Mouse (Mus musculus) left cerebral cortex, adult 9 months (tissue): ENCODE data around the gene Dip2b.

ENCODE experiments used
- DNase-seq, 2 experiments: peaks; one replicate each; pipeline ENCODE4 v3.0.0; 2022; ENCODE audit warnings: low spot score in 2 of 2

Dip2b gene

DNA sequence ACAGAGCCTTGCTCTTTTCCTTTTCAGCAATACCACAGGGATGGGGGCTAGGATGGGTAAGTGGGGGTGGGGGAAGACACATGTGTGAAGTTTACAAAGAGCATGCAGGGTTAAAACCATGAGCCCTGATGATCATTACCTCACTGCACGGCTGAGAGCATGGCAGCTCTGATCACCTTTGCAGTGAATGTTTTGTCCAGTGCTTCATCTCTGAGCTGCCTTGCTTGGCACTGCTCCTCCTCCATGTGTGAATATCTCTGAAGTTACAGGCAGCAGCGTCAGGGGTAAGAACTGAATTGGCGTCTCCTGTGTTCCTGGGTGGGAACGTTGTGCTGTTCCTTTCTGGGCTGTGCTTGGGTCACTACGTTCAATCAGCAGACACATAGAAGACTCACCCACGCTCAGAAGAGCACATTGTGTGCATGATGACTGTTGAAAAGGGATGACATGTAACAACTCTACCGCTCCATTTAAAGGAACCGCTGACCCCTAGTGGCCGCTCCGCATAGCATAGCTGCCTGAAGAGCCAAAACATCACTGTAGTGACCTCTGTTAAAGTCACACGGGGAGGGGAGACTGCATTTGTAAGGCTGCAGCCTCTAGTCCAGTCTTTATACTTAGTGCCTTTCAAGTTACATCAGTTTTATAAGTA, 88.1 kb downstream of the Dip2b start:
- peak in 1 of 2 experiments; percentile 89 for DNase-seq

DNA sequence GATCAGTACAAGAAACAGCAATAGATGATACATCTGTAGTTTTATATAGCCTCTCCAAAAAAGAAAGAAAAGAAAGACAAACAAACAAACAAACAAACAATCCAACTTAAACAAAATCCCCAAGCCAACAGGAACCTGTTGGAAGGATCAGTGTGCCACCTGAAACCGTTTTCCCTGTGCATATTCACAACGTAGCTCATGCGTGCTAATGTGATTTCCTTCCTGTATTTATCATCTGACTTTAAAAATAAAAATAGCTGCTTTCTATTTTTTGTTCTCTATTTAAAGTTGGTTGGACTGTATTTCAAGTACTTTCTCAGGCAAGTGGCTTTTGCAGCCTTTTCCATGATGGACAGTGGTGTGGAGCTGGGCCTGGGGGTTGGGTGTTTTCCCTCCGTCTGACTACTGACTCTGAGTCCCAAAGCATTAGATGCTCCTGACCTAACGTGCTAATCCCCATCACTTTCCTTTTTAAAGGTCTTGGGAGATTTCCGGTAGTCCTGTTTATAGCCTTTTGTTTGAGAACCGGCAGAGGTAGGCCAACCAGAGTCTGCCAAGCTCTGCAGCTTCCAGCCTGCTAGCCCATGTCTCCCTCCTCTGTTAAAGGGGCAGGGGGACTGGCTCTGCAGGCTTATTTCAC, 90.8 kb downstream of the Dip2b start:
- no peak for DNase-seq

DNA sequence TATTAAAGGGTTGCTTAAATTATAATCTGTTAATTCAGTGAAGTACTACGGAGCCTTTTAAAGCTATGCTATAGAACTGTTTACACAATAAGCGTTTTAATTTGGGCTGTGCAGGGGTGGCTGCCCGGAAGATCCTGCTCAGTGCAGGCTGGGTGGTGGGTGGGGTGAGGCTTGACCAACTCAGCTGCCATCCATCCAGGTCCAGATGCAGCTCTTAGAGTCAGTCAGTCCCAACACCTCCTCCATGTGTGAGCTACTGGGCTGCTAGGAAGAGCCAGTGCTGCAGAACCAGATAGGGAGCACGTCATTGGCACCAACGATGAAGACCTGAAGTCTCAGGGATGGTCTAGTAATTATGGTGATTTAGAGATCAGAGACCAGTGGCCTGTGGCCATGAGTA, 101.2 kb downstream of the Dip2b start:
- DNase-seq, result no peak

DNA sequence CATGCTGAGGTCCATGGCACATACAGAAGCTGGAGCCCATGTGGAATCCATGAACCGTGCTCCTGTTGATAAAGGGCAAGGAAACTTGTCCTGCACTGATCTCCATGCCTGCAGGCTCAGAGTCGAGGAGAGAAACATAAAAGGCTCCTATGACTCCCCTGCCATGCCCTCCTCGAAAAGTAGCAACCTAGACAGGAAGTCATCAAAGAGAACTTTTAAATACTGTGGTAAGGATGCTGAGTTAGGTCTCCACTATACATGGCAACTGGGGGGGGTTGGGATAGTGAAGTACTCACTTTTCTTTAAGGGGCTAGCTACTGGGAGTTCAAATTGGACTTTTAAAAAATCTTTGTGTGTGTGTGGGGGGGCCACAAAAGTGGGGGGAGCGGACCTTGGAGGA, 102.0 kb downstream of the Dip2b start:
- no peak for DNase-seq

DNA sequence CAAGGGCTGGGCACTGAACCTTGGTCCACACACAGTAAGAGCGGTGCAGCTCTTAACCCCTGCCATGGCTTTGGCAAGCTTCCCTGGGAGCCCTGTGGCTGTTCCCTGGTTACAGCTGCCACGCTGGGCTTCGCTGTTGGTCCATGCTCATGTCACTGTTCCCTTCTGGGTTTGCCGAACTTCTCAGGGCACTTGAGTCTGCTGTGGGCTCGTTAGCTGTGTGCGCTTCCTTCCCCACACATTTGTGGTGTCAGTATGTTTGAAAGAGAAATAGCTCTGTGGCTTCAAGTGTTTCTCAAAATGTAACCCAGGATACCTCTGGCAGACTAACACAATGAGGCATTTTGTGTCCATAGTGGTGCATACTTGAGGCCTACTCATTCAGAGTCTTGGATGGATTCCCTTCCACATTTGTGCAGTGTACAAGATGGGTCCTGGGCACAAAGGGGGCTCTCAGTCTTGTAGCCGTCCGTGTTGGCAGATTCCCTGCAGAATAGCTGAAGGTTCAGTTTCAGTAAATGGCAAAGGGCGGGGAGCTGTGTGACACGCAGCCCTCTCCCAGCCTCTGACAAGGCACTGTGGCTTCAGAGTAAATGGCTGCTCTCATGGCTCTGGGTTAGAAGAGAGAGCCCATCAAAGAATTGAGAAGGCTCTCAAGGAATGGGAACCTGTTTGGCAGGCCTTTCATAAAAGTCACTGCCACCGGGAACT, 104.8 kb downstream of the Dip2b start:
- peak in 1 of 2 experiments; percentile 44 for DNase-seq

DNA sequence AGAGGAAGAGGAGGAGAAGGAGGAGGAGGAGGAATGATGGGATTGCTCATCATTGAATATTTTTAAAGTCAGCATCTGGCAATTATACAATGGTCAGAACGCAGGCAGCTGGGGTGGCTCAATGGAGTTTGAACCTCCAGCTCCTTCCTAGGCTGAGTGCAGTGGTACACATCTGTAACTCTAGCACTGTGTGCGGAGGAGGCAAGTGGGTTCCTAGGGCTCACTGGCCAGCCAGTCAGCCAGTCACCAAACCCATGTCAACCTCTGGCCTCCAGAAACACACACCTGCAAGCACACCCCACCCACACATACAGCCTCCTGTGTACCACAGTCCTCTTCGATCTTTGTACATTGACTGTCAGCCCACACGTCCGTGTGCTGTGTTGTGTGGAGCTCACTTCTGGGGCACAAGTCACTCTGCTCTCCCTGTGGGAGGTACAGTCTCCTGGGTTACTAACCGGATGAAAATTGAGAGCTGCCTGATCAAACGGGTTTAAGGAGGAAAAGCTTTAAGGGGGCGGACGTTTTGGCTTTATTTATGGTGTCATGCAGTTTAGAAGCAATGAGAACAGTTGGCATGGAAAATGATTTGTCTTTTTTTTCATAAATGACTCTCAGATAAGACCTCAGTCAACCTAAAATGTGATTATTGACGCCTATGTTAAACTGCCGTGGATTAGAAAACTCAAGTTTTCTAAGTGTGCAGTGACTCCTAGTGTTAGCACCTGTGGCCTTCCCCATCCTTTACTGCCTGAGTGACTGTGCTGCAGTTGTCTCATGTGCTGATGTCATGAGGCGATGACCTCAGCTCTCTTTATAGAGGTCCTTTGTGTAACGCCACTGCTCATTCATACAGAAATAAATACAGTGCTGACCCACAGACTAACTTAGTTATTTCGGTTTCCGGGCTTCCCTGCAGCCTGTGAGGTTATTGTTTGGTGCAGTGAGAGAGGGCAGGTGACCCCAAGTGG, 106.7 kb downstream of the Dip2b start:
- DNase-seq, result no peak

DNA sequence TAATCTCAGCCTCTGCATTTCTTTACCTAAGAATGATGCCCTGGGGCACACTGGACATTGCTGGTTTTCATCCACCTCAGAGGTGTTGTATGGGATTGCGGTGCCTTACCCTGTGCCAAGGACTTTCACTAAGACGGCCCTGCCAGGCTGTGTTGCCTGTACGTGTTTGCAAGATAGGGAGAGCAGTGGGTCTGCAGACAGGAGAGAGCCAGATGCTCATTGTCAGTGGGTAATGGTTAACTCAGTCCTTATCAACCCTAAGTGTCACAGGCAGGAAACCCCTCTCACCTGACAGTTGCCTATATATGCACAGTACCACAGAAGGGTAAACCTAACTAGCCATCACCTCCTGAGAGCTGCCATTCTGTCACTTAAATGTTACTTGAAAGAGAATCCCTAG, 107.5 kb downstream of the Dip2b start:
- DNase-seq, result no peak

DNA sequence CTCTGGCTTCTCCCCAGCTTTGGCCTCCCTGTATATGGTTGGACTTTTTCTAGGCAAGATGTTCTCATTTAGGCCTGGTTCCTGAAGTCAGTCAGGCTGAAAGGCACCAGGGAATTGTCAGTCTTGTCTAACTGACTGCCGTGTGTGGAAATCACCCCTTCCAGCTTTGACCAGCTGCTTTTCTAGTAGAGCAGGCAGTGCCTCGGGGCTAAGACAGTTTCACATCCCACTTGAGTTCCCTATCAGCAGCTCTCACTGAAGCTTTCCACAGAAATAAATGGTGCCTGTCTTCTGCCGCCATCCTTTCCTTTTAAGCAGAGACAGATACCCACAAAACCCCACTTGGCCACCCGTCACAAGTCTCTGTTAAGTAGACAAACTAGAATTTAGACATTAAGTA, 112.1 kb downstream of the Dip2b start:
- DNase-seq, result no peak

DNA sequence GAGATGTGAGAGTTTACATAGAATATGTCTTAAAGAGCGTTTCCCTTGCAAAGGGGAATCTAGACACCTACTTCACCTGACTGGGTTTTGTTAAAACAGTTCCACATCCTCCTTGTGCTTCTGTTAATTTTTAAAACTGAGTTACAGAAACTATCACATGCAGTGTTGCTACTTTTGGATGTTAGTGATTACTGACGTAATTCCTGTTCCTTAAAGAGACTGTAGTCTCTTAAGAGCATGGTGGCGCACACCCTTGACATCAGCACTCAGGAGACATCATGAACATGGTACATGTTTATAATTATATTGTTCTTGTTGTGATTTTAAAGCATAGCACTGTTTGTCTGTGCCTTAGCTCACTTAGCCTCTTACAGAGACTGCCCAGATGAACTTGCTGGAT, 113.9 kb downstream of the Dip2b start:
- no peak for DNase-seq

DNA sequence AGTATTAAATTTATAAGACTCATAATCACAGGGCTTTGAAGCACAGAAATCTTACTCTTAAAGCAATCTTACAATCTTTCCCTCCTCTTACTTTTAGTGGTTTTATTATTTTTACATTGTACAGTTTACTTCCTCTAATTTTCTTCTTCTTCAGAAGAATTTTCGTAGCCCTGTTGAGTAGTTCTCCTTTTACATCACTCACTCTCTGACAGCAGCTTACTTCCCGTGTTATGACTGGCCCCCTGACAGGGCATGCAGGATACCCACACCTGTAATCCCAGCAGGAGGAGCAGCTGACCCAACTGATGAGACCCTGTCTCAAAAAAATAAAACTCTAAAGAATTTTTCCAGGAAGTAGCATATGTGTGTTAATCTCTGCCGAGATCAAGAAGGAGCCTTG, 114.6 kb downstream of the Dip2b start:
- no peak for DNase-seq

DNA sequence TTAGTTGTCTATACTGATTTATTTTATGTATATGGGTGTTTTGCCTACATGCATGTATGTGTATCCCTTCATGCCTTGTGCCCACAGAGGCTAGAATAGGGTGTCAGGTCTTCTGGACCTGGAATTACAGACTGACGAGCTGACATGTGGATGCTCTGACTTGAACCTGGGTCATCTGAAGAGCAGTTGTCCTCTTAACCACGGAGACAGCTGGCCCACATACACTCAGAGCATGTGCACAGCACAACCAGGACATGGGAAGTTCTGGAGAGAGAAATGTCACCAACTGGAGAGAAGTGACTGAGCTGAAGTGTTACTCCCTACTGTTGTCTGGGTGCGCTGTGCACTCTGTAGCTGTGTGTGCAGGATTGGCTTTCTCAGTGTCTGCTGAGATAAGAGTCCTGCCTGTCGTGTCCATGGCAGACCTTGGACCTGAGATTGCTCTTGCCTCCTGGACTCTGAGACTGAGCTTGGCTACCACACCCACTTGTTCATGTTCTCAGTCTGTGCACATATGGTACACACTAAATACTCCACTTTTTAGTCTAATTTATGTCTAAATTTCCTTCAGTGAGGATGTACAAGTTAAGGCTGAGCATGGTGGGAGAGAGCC, 117.7 kb downstream of the Dip2b start:
- DNase-seq, result no peak

DNA sequence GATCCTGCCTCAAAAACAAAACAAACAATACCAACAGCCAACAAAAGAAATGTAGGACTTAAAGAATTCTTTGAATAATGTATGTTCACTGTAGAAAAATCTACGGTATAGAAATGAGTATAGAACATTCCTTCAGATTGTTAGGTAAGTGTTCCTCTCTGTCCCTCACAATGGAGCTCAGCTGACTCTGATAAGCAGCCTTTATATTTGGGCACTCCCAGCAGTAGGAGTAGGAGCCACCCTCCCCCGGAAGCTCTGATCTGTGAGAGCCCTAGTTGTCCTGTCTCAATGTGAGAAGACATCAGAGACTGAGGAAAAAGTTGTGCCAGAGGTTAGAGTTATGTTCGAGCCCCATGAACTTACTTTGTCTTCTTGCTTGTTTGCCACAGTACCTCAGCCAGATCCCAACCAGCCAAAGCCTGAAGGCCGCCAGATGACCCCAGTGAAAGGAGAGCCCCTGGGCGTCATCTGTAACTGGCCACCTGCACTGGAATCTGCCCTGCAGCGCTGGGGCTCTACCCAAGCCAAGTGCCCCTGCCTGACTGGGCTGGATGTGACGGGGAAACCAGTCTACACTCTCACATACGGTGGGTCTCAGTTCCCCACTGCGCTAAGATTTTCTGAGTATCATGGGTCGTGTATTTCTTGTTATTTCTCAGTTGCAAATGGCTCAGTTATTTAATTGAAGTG, 118.5 kb downstream of the Dip2b start:
- DNase-seq, result no peak

DNA sequence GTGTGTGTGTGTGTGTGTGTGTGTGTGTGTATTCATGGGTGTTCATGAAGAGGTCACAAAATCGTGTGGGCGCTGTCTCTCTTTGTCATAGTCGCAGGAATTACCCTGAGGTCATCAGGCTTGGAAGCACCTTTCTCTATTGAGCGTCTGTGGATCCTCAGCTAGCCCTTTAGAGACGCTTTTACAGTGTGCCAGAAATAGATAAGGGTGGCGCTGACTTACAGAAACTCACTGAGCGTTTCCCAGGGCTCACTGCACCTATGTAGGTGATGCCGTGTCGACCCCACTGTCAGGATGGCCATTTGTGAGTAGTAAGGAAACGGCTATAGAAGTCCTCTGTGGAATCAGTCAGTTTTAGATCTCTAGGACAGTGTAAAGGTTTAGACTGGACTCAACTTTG, 120.5 kb downstream of the Dip2b start:
- DNase-seq, result no peak

DNA sequence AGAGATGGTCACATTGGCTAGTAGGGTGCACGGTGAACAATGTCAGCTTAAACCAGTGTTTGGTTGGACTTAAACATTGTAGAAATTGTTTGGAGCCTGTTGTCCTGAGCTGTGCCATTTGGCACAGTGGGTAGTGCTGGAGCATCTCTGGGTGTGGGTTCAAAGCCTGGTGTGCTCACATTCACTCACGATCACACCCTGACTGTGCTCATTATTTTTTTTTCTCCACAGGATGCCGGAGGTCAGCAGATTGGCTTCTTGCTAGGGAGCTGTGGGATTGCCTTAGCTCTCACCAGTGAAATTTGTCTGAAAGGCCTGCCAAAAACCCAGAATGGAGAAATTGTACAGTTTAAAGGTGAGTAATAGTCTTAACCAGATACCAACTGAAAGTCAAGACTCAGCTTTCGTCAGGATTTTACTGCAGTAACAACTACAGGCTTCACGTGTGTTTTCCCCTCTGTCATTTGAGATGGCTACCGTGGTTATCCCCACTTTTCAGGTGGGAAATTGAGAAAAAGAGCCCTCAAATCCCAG, 123.3 kb downstream of the Dip2b start:
- no peak for DNase-seq

DNA sequence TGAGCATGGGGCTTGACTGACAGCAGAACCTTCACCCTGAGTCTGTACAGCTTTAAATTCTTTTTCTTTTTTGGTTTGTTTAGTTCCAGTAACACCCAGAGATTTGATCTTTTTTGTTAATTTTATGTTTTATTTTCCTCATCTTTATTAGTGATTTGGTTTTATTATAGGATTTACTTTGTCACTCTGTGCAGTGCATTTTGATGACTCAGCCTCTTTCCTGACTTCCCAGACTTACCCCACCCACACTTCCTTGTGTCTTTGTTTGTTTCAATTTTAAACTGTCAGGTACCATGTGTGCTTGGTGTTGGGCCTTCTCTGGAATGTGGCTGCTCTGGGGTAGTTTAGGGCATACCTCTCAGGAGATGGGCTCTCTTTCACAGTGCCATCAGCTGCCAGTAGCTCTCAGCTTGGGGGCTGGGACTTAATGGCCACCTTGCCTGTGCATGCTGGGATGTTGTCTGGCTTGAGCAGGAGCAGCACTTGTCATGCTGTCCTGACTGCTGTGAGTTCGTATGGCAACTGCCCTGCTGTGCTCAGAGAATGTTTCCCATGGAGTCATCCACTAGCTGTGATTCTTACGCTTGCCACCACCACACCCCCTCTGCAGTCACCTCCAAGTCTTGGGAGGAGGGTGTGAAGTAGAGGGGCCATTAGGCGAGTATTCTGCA, 125.1 kb downstream of the Dip2b start:
- no peak for DNase-seq

DNA sequence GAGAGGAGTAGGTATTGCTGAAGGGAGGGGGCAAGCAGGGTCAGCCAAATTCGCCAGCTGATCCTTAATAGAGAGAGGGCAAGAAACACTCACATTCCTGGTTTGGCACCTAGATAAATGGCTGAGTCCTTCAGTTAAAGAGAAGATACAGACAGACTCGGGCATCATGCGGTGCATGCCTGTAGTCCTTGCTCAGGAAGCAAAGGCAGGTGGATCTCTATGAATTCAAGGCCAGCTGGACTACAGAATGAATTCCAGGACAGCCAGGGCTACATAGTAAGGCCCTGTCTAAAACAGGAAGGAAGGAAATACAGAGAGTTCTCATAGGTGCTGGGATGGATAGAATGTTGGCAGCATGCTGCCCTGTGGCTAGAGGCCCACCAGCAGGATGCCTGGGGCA, 128.0 kb downstream of the Dip2b start:
- DNase-seq, result no peak

DNA sequence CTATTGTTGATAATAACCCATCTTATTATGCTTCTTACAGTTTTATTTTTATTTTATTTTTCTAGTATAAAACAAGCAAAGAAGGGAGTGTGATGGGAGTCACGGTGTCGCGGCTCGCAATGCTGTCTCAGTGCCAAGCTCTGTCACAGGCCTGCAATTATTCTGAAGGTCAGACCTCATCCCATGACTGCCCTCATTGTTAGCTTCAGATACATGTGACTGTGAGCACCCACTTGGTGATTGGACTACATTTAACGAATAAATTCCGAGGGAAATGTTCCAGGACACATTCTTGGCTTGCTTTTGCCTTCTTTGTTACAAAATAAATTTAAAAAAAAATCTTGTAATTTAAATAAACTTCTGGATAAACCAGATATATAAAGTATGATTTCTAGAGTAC, 129.3 kb downstream of the Dip2b start:
- peak in 1 of 2 experiments; percentile 46 for DNase-seq

DNA sequence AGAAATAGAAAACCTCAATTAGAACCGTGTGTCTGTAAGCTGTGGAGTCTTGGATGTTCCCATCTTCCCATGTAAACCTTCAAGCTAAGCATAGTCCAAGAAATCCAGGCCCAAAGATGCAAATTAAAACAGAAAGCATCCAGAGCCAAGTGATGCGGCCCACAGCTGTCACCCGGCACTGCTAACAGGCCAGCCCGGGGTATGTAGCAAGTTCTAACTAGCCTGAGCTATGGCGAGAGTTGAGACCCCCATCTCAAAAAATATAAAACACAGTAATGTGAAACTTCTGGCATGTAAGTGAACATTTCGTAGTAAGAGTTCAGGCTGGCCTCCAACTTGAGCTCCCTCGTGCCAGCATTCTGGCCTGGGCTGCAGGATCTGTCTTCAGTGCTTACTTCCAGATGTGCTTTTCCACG, 129.7 kb downstream of the Dip2b start:
- no peak for DNase-seq

DNA sequence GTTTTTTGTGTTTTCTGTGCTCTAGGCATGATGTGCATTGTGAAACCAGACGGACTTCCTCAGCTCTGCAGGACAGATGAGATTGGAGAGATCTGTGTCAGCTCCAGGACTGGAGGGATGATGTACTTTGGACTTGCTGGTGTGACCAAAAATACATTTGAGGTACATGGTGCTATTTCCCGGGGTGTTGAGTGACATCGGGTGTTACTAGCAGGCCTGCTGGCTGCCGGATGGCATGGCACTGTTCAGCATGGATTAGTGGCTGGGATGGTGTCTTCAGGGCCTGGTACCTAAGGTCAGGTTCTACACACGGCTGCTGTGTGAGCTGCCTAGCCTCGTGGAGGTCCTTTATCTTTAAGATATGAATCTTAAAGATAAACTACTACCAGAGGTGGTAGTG, 136.7 kb downstream of the Dip2b start:
- DNase-seq, result no peak

DNA sequence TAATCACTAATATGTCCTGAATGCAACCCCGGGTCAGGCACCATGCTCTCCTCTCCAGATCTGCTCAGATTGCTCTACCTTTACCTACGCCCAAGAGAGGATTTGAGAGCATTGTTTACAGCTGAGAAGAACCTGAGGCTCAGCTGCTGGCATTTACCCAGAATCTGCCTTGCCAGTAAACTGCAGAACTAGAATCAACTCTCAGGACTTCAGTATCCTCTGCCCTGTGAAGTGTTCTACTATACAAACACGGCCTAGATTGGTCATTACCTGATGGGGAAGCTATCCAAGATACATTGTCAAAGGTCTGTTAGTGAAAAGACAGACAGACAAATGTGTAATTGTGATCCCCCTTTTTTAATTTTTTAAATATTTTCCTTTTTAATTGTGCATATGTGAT, 138.7 kb downstream of the Dip2b start:
- DNase-seq, result no peak
